In genomic region chr9:105554439-105554807, GRCm38 (mm10) we compare ENCODE assay signal across 9 mouse cellular contexts. TPM values are rescaled to one million over a fixed set of nuclear protein-coding genes. Genes with fewer than 3 reads are reported as not detected.
DNase-seq lines count a peak whose midpoint lies in the region; ATAC-seq and TF ChIP-seq lines count a peak whose summit lies in the region.
"Had no signal": no experiment of that assay in that cellular context is flagged by ENCODE, and none has a peak within 500 bp of the region (broad histone marks: within the 10 kb centered on the region; RNA-seq: fewer than 3 reads in every experiment).

No protein-coding gene starts in this region.

- ATAC-seq in heart, embryonic 11.5 days (replicated peaks; ENCODE audit: insufficient number of reproducible peaks, low FRiP score, low TSS enrichment): no peak
- ATAC-seq in forebrain, postnatal 0 days: no peak
- no peak for ATAC-seq in limb, embryonic 15.5 days (ENCODE audit: insufficient number of reproducible peaks, low FRiP score, low TSS enrichment, low read depth)

- TF ChIP-seq CTCF in E14TG2a.4 (conservative IDR thresholded peaks at IDR 0.05; ENCODE audit: low read length): no peak
- no peak for TF ChIP-seq CTCF in forebrain, postnatal 0 days (IDR thresholded peaks at IDR 0.05; ENCODE audit: low read depth)

- H3K9me3 ChIP-seq in heart, embryonic 11.5 days (replicated peaks; ENCODE audit: control insufficient read depth, low read length): no peaks in the 10 kb centered on the region
- H3K9me3 ChIP-seq in E14TG2a.4 (ENCODE audit: low read length): no peaks in the 10 kb centered on the region
- H3K9me3 ChIP-seq in forebrain, postnatal 0 days (ENCODE audit: low read length): no peaks in the 10 kb centered on the region
- H3K9me3 ChIP-seq in limb, embryonic 15.5 days: no peaks in the 10 kb centered on the region

- intact Hi-C loops in heart, postnatal 36 days (cut with DNase I): no loop called here
- intact Hi-C loops in left cerebral cortex, postnatal 36 days (cut with DNase I): no loop called here

- H3K4me1 ChIP-seq in heart, embryonic 11.5 days (ENCODE audit: control insufficient read depth, insufficient read depth, low read length): no peaks in the 10 kb centered on the region
- H3K4me1 ChIP-seq in E14TG2a.4 (replicated peaks; ENCODE audit: low read depth, low read length): peaks cover 13% of the 10 kb centered on the region
- H3K4me1 ChIP-seq in forebrain, postnatal 0 days (ENCODE audit: insufficient read depth): peaks cover 10% of the 10 kb centered on the region
- H3K4me1 ChIP-seq in limb, embryonic 15.5 days: peaks cover 8% of the 10 kb centered on the region

- no peak overlapping the region for H3K27ac ChIP-seq in heart, embryonic 11.5 days (ENCODE audit: low read depth, low read length)
- peak overlapping the region; percentile 59; the same call in 1 of the 2 replicates for H3K27ac ChIP-seq in forebrain, postnatal 0 days (ENCODE audit: low read depth, low read length)
- H3K27ac ChIP-seq in limb, embryonic 15.5 days: no peak overlapping the region

- WGBS in heart, embryonic 11.5 days (ENCODE audit: insufficient replicate concordance): 70% methylated on average over 7 of the region's 7 CpGs
- 46% methylated on average over 7 of the region's 7 CpGs for WGBS in forebrain, postnatal 0 days
- 55% methylated on average over 7 of the region's 7 CpGs for WGBS in limb, embryonic 15.5 days

- H3K4me3 ChIP-seq in heart, embryonic 11.5 days (ENCODE audit: low read depth, low read length): no peak overlapping the region
- H3K4me3 ChIP-seq in E14TG2a.4 (replicated peaks; ENCODE audit: low read length): peak overlapping the region; percentile 18; the same call in 1 of the 2 replicates
- H3K4me3 ChIP-seq in forebrain, postnatal 0 days (ENCODE audit: low read depth, low read length): no peak overlapping the region
- H3K4me3 ChIP-seq in limb, embryonic 15.5 days: peak overlapping the region; percentile 11; the same call in 1 of the 2 replicates

- no peaks in the 10 kb centered on the region for H3K36me3 ChIP-seq in heart, embryonic 11.5 days (ENCODE audit: control insufficient read depth, insufficient read depth, low read length)
- H3K36me3 ChIP-seq in E14TG2a.4 (ENCODE audit: insufficient read depth, low read length): no peaks in the 10 kb centered on the region
- no peaks in the 10 kb centered on the region for H3K36me3 ChIP-seq in forebrain, postnatal 0 days (ENCODE audit: insufficient read depth)
- no peaks in the 10 kb centered on the region for H3K36me3 ChIP-seq in limb, embryonic 15.5 days

- H3K27me3 ChIP-seq in heart, embryonic 11.5 days (ENCODE audit: control insufficient read depth, insufficient read depth, low read length): no peaks in the 10 kb centered on the region; the same call in 1 of the 2 replicates
- peaks cover 10% of the 10 kb centered on the region; the same call in 1 of the 2 replicates for H3K27me3 ChIP-seq in E14TG2a.4 (ENCODE audit: insufficient read depth, low read length)
- H3K27me3 ChIP-seq in forebrain, postnatal 0 days (ENCODE audit: insufficient read depth, low read length): no peaks in the 10 kb centered on the region
- H3K27me3 ChIP-seq in limb, embryonic 15.5 days: peaks cover 5% of the 10 kb centered on the region; the same call in 1 of the 2 replicates

- H3K4me2 ChIP-seq in heart, embryonic 11.5 days: peak overlapping the region; percentile 60
- H3K4me2 ChIP-seq in forebrain, postnatal 0 days (ENCODE audit: low read depth): peak overlapping the region; percentile 28
- peak overlapping the region; percentile 27 for H3K4me2 ChIP-seq in limb, embryonic 15.5 days

- DNase-seq in heart, postnatal 36 days: no peak
- no peak for DNase-seq in forebrain, postnatal 0 days
- no peak for DNase-seq in left cerebral cortex, postnatal 36 days (ENCODE audit: low spot score in 2 of 2)
- DNase-seq in urinary bladder, postnatal 4 days (ENCODE audit: low spot score in 2 of 2): no peak
- DNase-seq in gastrocnemius, postnatal 25 days: no peak
- DNase-seq: kidney, adult 2 months had no signal

- H3K9ac ChIP-seq in heart, embryonic 11.5 days (ENCODE audit: low read depth, low read length): no peak overlapping the region
- no peak overlapping the region for H3K9ac ChIP-seq in forebrain, postnatal 0 days
- H3K9ac ChIP-seq in limb, embryonic 15.5 days: no peak overlapping the region

RNA-seq across cellular contexts. Expression of gene Atp2c1, which starts 27.3 kb away (rescaled TPM):
- polyA plus RNA-seq in heart, embryonic 11.5 days (2014; fragmentation: Nextera tagmentation; extraction: Ambion mirVana): 53.0 and 61.4 TPM in 2 replicates
- total RNA-seq in heart, postnatal 36 days (2021): 10 to 100 TPM; 64.6 to 69.8 TPM
- total RNA-seq in forebrain, postnatal 0 days (2014; rRNA removed): 207 and 248 TPM in 2 replicates
- 53.8 and 80.6 TPM in 2 replicates for polyA plus RNA-seq in forebrain, postnatal 0 days (2015; fragmentation: Nextera tagmentation; extraction: Ambion mirVana)
- polyA plus RNA-seq in limb, embryonic 15.5 days (2015; fragmentation: Nextera tagmentation; extraction: Ambion mirVana): 56.2 and 59.1 TPM in 2 replicates
- 100 to 1,000 TPM; 197 to 214 TPM for total RNA-seq in left cerebral cortex, postnatal 36 days (2021)
- 10 to 100 TPM; 28.6 to 29.0 TPM for total RNA-seq in gastrocnemius, postnatal 25 days (2021)

Comparison
In these comparisons a context has a peak if more than half of its experiments do, and no peak if none do; other contexts are left out.
1. H3K4me3 ChIP-seq: peak in E14TG2a.4 (single experiment) and limb, embryonic 15.5 days (single experiment); none in heart, embryonic 11.5 days (single experiment) and forebrain, postnatal 0 days (single experiment).
2. Peak in every context shown above with its lines, with median percentiles within 50 percentile points of each other: H3K4me2 ChIP-seq.